Mouse (Mus musculus): Measurements from ENCODE around the gene Zfp704. TPM values are rescaled to one million over a fixed set of nuclear protein-coding genes. Genes with fewer than 3 reads are reported as not detected.

Gene Zfp704
- polyA plus RNA-seq, 1 experiment, result 0.08 TPM

DNA sequence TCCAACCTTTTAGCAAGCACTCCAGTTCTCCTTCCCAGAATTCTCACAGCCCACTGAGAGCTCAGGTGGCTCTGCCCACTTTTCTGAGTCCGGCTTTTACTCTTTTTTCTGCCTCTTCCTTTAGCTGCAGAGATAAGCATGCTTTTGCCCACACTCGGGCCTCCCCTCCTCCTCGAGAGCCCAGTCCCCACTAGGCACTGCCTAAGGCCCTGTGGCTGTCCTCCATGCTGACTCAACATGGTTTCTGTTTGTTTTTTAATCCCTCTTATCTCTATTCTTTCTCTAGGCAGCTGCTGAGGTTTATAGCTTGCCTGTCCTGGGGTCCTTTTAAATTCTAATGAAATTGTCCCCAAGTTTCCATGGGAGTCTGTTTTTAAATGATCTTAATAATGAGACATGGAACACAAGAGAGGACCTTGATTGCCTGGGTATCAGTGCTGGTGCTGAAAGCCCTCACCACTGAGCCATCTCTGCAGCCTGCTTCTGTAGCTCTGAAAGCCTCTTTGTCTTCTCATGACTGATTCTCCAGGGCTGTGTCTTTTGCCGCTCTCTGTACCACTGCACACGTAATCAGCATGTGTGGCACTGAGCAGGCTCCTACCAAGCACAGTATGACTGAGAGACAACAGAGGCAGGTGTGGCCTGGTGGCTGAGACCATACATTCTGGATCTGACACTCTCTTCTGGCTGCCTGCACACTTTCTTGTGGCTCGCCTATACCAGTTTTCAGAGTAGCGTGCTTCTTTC is 160.5 kb downstream of the Zfp704 start:
- Histone ChIP-seq H3K4me1 (ENCODE audit: control insufficient read depth) (no peaks in the 10 kb centered on the region), H3K9me3 (ENCODE audit: control insufficient read depth, low read length) (peaks cover 3% of the 10 kb centered on the region), H3K27me3 (ENCODE audit: control insufficient read depth) (no peaks in the 10 kb centered on the region), H3K36me3 (ENCODE audit: control insufficient read depth) (peaks cover 8% of the 10 kb centered on the region), H3K4me3 (replicated peaks) (no peak overlapping the region)
- no peak for TF ChIP-seq GATA1 (IDR thresholded peaks at IDR 0.05; ENCODE audit: low read length)
- TF ChIP-seq TAL1 (IDR thresholded peaks at IDR 0.05; ENCODE audit: low read length), result no peak

DNA sequence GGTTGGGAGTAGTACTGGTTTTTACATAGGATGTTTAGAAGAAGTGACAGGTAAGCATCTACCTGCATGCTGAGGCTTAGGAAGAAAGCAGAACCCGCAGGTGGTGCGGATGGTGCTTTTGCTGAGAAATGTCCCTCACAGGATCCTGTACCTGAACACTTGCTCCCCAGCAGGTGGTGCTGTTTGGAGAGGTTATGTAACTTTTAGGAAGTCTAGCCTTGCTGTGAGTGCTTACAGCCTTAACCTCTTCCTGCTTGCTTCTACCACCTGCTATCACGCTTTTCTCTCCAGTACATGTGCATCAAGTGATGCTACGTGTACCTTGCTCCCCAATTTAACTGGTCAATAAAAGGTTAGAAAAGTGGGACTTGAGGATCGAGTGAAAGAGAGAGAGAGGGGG is 161.3 kb downstream of the Zfp704 start:
- no peaks in the 10 kb centered on the region for H3K27me3 ChIP-seq (ENCODE audit: control insufficient read depth)
- H3K9me3 ChIP-seq (ENCODE audit: control insufficient read depth, low read length), result peaks cover 3% of the 10 kb centered on the region
- H3K4me3 ChIP-seq (replicated peaks), result no peak overlapping the region
- peaks cover 11% of the 10 kb centered on the region for H3K36me3 ChIP-seq (ENCODE audit: control insufficient read depth)
- TF ChIP-seq GATA1 (IDR thresholded peaks at IDR 0.05; ENCODE audit: low read length), result no peak
- TF ChIP-seq TAL1 (IDR thresholded peaks at IDR 0.05; ENCODE audit: low read length), result no peak
- H3K4me1 ChIP-seq (ENCODE audit: control insufficient read depth), result no peaks in the 10 kb centered on the region

DNA sequence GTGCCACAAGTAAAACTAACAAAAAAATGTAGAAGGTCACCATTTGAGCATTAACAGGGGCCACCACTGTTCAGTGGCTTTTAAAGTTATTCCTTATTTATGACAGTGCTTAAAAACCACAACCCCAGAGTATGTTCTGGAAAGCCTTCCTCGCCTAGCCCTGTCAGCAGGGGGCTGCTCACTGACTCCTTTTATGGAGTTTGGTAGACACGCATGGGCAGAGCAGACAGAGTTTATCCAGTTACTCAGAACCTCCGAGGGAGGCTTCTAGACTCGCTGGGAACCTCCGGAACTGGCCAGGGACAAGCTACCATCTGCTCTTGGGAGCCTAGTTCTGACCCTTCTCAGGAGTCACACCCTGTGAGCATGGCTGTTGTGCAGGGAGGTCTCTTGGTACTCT is 165.3 kb downstream of the Zfp704 start:
- Histone ChIP-seq H3K36me3 (ENCODE audit: control insufficient read depth) (peaks cover 11% of the 10 kb centered on the region), H3K9me3 (ENCODE audit: control insufficient read depth, low read length) (peaks cover 3% of the 10 kb centered on the region), H3K4me1 (ENCODE audit: control insufficient read depth) (no peaks in the 10 kb centered on the region), H3K4me3 (replicated peaks) (no peak overlapping the region), H3K27me3 (ENCODE audit: control insufficient read depth) (no peaks in the 10 kb centered on the region)
- TF ChIP-seq GATA1 (IDR thresholded peaks at IDR 0.05; ENCODE audit: low read length) (no peak), TAL1 (IDR thresholded peaks at IDR 0.05; ENCODE audit: low read length) (no peak)

DNA sequence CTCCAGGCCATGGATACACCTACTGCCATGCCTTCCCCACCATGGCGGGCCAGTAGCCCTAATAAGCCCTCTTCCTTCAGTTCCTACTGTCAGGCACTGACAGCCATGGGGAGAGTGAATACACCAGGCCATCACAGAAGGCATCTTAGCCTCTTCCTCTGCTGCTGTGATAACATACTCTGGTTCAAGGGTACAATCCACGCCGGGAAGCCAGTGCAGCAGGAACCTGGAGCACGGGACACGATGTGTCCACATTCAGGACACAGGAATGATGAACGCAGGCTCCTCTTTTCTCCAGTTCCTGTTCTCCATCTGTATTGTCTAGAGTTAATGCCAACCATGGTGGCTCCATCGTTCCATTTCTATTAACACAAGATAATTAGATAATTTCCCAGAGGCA is 165.9 kb downstream of the Zfp704 start:
- Histone ChIP-seq H3K9me3 (ENCODE audit: control insufficient read depth, low read length) (peaks cover 3% of the 10 kb centered on the region), H3K27me3 (ENCODE audit: control insufficient read depth) (no peaks in the 10 kb centered on the region), H3K36me3 (ENCODE audit: control insufficient read depth) (peaks cover 13% of the 10 kb centered on the region), H3K4me3 (replicated peaks) (no peak overlapping the region), H3K4me1 (ENCODE audit: control insufficient read depth) (no peaks in the 10 kb centered on the region)
- TF ChIP-seq GATA1 (IDR thresholded peaks at IDR 0.05; ENCODE audit: low read length), result no peak
- no peak for TF ChIP-seq TAL1 (IDR thresholded peaks at IDR 0.05; ENCODE audit: low read length)

GRCm38 (mm10) chr3:9443476-9443875 is 166.4 kb downstream of the Zfp704 start:
- H3K27me3 ChIP-seq (ENCODE audit: control insufficient read depth), result no peaks in the 10 kb centered on the region
- TF ChIP-seq TAL1 (IDR thresholded peaks at IDR 0.05; ENCODE audit: low read length) (no peak), GATA1 (IDR thresholded peaks at IDR 0.05; ENCODE audit: low read length) (no peak)
- peaks cover 1% of the 10 kb centered on the region for H3K9me3 ChIP-seq (ENCODE audit: control insufficient read depth, low read length)
- H3K4me3 ChIP-seq (replicated peaks), result no peak overlapping the region
- H3K36me3 ChIP-seq (ENCODE audit: control insufficient read depth), result peaks cover 15% of the 10 kb centered on the region
- H3K4me1 ChIP-seq (ENCODE audit: control insufficient read depth), result no peaks in the 10 kb centered on the region

DNA sequence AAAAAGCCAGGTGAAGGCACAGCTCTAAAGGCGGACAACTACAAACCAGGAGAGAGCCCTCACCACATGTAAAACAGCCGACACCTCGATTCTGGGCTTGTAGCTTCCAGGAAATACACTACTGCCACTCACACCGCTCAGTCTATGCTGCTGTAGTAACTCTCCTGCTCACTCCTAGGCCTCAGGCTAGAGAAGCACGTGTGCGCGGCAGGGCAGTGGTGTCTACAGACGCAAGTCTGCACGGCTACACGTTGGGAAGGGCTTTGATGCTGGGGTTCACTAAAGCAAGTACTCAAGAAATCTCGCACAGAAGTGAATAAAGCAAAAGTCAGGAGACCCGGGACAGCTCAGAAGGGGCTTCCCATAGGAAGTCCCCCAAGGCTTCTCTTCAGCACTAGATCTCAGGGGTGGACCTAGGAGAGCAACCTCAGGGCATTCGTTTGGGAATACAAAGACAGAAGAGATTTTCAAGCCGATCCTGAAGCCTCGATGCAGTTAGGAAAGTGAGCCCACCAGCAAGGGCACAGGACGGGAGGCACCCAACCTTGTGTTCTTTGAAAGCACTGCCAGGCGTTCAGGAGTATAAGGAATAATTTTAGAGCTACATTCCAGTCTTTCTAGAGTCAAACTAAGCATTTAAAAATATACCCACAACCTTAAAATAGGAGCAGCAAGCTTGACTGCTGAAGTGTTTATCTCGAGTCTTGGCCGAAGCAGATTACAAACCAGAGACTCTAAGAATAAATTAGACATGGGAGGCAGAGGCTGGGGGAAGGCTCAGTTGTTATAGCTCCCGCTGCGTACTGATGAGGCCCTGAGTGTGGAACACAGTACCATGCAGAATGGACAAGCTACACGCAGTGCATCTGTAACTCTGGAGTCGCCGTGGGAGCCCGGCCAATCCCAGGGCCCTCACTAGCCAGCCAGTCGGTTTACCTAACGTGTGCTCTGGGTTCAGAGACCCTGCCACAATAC is 168.0 kb downstream of the Zfp704 start:
- H3K36me3 ChIP-seq (ENCODE audit: control insufficient read depth), result peaks cover 10% of the 10 kb centered on the region; the same call in 1 of the 2 replicates
- no peak for TF ChIP-seq GATA1 (IDR thresholded peaks at IDR 0.05; ENCODE audit: low read length)
- no peak for TF ChIP-seq TAL1 (IDR thresholded peaks at IDR 0.05; ENCODE audit: low read length)

GRCm38 (mm10) chr3:9440466-9440865 is 169.4 kb downstream of the Zfp704 start:
- H3K27me3 ChIP-seq (ENCODE audit: control insufficient read depth), result no peaks in the 10 kb centered on the region
- no peaks in the 10 kb centered on the region for H3K4me1 ChIP-seq (ENCODE audit: control insufficient read depth)
- peaks cover 10% of the 10 kb centered on the region; the same call in 1 of the 2 replicates for H3K36me3 ChIP-seq (ENCODE audit: control insufficient read depth)
- TF ChIP-seq GATA1 (IDR thresholded peaks at IDR 0.05; ENCODE audit: low read length) (no peak), TAL1 (IDR thresholded peaks at IDR 0.05; ENCODE audit: low read length) (no peak)
- no peak overlapping the region for H3K4me3 ChIP-seq (replicated peaks)
- no peaks in the 10 kb centered on the region for H3K9me3 ChIP-seq (ENCODE audit: control insufficient read depth, low read length)

More for the DNA sequence above, 168.0 kb downstream of the Zfp704 start:
- Histone ChIP-seq H3K9me3 (ENCODE audit: control insufficient read depth, low read length) (no peaks in the 10 kb centered on the region), H3K4me1 (ENCODE audit: control insufficient read depth) (no peaks in the 10 kb centered on the region), H3K27me3 (ENCODE audit: control insufficient read depth) (no peaks in the 10 kb centered on the region), H3K4me3 (replicated peaks) (no peak overlapping the region)

DNA sequence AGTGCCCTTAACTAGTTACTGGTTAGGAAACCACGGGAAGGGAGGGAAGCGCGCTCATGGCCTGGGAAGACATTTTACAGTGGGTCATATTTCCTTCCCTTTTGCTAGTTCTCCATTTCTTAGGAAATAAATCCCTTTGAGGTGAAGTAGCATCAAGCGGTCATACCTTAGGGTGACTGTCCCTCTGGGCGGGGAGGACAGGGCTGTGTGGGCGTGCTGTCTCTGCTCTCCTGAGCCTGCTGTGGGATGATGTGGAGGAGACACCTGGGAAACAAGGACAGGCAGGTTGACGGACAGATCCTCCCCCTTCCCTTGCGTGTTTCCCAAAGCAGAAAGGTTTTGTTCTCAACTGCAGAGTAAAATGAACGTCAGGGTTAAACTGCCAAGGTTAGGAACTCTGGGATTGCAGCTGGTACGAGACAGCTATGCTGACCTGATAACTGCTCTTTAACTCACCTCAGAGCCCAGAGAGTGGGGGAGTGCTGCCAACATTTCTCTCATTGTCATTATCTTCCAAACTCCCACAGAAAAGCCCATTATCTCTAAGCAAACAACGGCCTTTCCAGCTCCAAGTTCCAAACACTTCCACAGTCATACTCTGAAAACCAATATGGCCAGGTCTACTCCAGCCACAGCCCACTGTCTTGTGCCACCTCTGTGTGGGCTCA is 170.1 kb downstream of the Zfp704 start:
- Histone ChIP-seq H3K27me3 (ENCODE audit: control insufficient read depth) (no peaks in the 10 kb centered on the region), H3K9me3 (ENCODE audit: control insufficient read depth, low read length) (no peaks in the 10 kb centered on the region), H3K4me1 (ENCODE audit: control insufficient read depth) (no peaks in the 10 kb centered on the region), H3K36me3 (ENCODE audit: control insufficient read depth) (peaks cover 10% of the 10 kb centered on the region; the same call in 1 of the 2 replicates), H3K4me3 (replicated peaks) (no peak overlapping the region)
- no peak for TF ChIP-seq TAL1 (IDR thresholded peaks at IDR 0.05; ENCODE audit: low read length)
- no peak for TF ChIP-seq GATA1 (IDR thresholded peaks at IDR 0.05; ENCODE audit: low read length)
